ENCODE assay signal across 11 mouse cellular contexts in the genomic region with DNA sequence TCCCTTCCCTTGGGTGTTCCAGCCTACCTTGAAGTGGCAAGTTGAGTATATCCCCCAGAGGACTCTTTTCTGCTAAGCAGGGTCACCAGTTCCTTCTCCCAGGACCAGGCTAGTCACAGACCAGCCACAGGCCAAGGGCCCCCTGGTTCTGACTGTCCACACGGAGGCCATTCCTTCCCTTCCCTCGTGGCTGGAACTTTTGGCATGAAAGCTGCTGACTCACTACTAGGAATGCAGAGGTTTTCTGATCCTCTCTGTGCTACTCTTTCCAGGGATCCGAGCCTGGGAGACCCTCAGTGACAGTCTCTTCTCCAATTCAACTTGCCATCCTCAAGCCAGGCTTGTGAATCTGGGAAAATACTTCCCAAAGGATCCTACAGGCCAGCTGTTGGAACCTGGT. TPM values are rescaled to one million over a fixed set of nuclear protein-coding genes. Genes with fewer than 3 reads are reported as not detected.
"Had no signal": no experiment of that assay in that cellular context is flagged by ENCODE, and none has a peak within 500 bp of the region (broad histone marks: within the 10 kb centered on the region; RNA-seq: fewer than 3 reads in every experiment).

No protein-coding gene starts in this region.

- DNase-seq: lung, adult 18-20 months; lung, embryonic 14.5 days; lung, postnatal 10 days; lung, postnatal 4 days; midbrain, embryonic 14.5 days; right cerebral cortex, postnatal 14 days; thymus, adult 2 months; thymus, postnatal 25 days; thymus, postnatal 4 days had no signal

RNA-seq across cellular contexts. Expression of gene Ptprt, which starts 59.1 kb away (rescaled TPM):
- total RNA-seq: megakaryocyte-erythroid progenitor cell, adult 5-6 weeks; neutrophil, adult 5-6 weeks had no signal
